Comparison of ENCODE assay signal across 9 mouse cellular contexts in genomic region chr17:65558217-65558616, GRCm38 (mm10). TPM values are rescaled to one million over a fixed set of nuclear protein-coding genes. Genes with fewer than 3 reads are reported as not detected.
DNase-seq lines count a peak whose midpoint lies in the region; ATAC-seq lines count a peak whose summit lies in the region.
"Had no signal": no experiment of that assay in that cellular context is flagged by ENCODE, and none has a peak within 500 bp of the region (broad histone marks: within the 10 kb centered on the region; RNA-seq: fewer than 3 reads in every experiment).

No protein-coding gene starts in this region.

- no peak overlapping the region for H3K4me3 ChIP-seq in forebrain, embryonic 14.5 days (ENCODE audit: low read depth, low read length)
- H3K4me3 ChIP-seq in midbrain, embryonic 11.5 days (ENCODE audit: low read depth, low read length) = no peak overlapping the region

- no peaks in the 10 kb centered on the region for H3K36me3 ChIP-seq in forebrain, embryonic 14.5 days (ENCODE audit: control insufficient read depth, insufficient read depth, low read length)
- H3K36me3 ChIP-seq in midbrain, embryonic 11.5 days (ENCODE audit: control insufficient read depth, insufficient read depth, low read length) = no peaks in the 10 kb centered on the region

- no peak overlapping the region for H3K9ac ChIP-seq in forebrain, embryonic 14.5 days (ENCODE audit: low read length)
- H3K9ac ChIP-seq in midbrain, embryonic 11.5 days (ENCODE audit: low read length) = no peak overlapping the region

- no peaks in the 10 kb centered on the region for H3K4me1 ChIP-seq in forebrain, embryonic 14.5 days (ENCODE audit: control insufficient read depth, insufficient read depth, low read length)
- no peaks in the 10 kb centered on the region for H3K4me1 ChIP-seq in midbrain, embryonic 11.5 days (ENCODE audit: control insufficient read depth, insufficient read depth, low read length)

- ATAC-seq in forebrain, embryonic 14.5 days = peak; percentile 24; the same call in 1 of the 2 replicates
- ATAC-seq in midbrain, embryonic 11.5 days (ENCODE audit: low FRiP score) = peak; percentile 68

- H3K9me3 ChIP-seq in forebrain, embryonic 14.5 days (replicated peaks; ENCODE audit: control insufficient read depth, low read length) = no peaks in the 10 kb centered on the region
- no peaks in the 10 kb centered on the region for H3K9me3 ChIP-seq in midbrain, embryonic 11.5 days (ENCODE audit: control insufficient read depth, low read length)

- DNase-seq in urinary bladder, adult 18-20 months (ENCODE audit: low spot score in 2 of 2) = peak; percentile 22 to 44
- DNase-seq in urinary bladder, postnatal 10 days (ENCODE audit: low spot score) = no peak
- DNase-seq in cerebellum, adult 11 months = peak; percentile 54
- DNase-seq in forebrain, embryonic 14.5 days (ENCODE audit: low spot score) = peak; percentile 61
- peak; percentile 63 to 72 for DNase-seq in heart, postnatal 36 days
- DNase-seq in left cerebral cortex, postnatal 25 days (ENCODE audit: low spot score in 2 of 2) = peak; percentile 38 to 48
- DNase-seq in midbrain, embryonic 11.5 days (ENCODE audit: low spot score, missing footprints) = peak; percentile 95
- peak; percentile 62 for DNase-seq in testis, postnatal 14 days (ENCODE audit: low spot score)

- H3K27ac ChIP-seq in forebrain, embryonic 14.5 days (ENCODE audit: low read depth, low read length) = no peak overlapping the region
- H3K27ac ChIP-seq in midbrain, embryonic 11.5 days (ENCODE audit: low read depth, low read length) = no peak overlapping the region

- intact Hi-C loops in heart, postnatal 36 days (cut with DNase I) = no loop called here
- intact Hi-C loops in left cerebral cortex, postnatal 25 days (cut with DNase I) = loop anchor here (10.0 kb wide), 1 partner anchor 953 kb away; the partner anchor contains the start of gene Man2a1

- H3K27me3 ChIP-seq in forebrain, embryonic 14.5 days (replicated peaks; ENCODE audit: control insufficient read depth, insufficient read depth, low read length) = no peaks in the 10 kb centered on the region
- no peaks in the 10 kb centered on the region for H3K27me3 ChIP-seq in midbrain, embryonic 11.5 days (ENCODE audit: control insufficient read depth, insufficient read depth, low read length)

- H3K4me2 ChIP-seq in forebrain, embryonic 14.5 days (ENCODE audit: low read length) = no peak overlapping the region
- H3K4me2 ChIP-seq in midbrain, embryonic 11.5 days = peak overlapping the region; percentile 20; the same call in 1 of the 2 replicates

- 43% methylated on average over 9 of the region's 9 CpGs for WGBS in forebrain, embryonic 14.5 days
- 37% methylated on average over 9 of the region's 9 CpGs for WGBS in midbrain, embryonic 11.5 days

RNA-seq across cellular contexts. Expression of gene Tmem232, which starts 17.6 kb away (rescaled TPM):
- polyA plus RNA-seq in forebrain, embryonic 14.5 days (2014; fragmentation: Nextera tagmentation; extraction: Ambion mirVana) = 0.30 and 0.62 TPM in 2 replicates
- not detected for total RNA-seq in heart, postnatal 36 days (2021)
- total RNA-seq in left cerebral cortex, postnatal 25 days (2021) = 1 to 10 TPM; 1.1 to 2.3 TPM
- polyA plus RNA-seq in midbrain, embryonic 11.5 days (2014; fragmentation: Nextera tagmentation; extraction: Ambion mirVana) = not detected in 2 replicates
- polyA plus RNA-seq: erythroblast, embryonic 14.5 days had no signal

RNA-seq across cellular contexts. Expression of gene Vapa, which starts 55.1 kb away (rescaled TPM):
- polyA plus RNA-seq in forebrain, embryonic 14.5 days (2014; fragmentation: Nextera tagmentation; extraction: Ambion mirVana) = 247 TPM in 2 replicates
- total RNA-seq in heart, postnatal 36 days (2021) = 10 to 100 TPM; 76.3 to 86.5 TPM
- total RNA-seq in left cerebral cortex, postnatal 25 days (2021) = 100 to 1,000 TPM; 162 to 181 TPM
- 242 and 263 TPM in 2 replicates for polyA plus RNA-seq in midbrain, embryonic 11.5 days (2014; fragmentation: Nextera tagmentation; extraction: Ambion mirVana)
